Mouse (Mus musculus) lung, postnatal 0 days (tissue): ENCODE results near the gene Nme7.

ENCODE experiments used
- CTCF ChIP-seq: IDR thresholded peaks from 2 replicates; pipeline ENCODE4 v1.5.1; 2016; ENCODE audit warnings: antibody characterized with exemption, mild to moderate bottlenecking
- EP300 ChIP-seq: IDR thresholded peaks from 2 replicates; pipeline ENCODE4 v1.6.1; 2016; ENCODE audit warnings: antibody characterized with exemption, mild to moderate bottlenecking, control low read depth

DNA sequence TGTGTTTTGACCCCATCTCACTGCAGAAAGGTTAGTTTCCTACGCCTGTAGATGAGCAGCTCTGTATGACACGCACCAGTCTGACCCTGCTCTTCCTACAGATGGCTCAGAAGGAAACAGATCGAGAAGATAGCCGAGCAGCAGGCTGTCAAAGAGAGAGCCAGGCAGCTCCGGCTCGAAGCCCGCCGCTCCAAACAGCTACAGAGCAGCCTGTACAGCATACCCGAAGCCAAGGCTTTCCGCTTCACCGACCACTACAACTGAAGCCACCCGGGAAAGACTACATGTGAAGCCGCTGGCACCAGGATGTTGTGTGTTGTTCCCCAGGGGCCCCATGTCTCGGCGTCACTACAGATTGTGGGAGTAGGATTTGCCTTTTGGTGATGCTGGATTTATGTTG is 16.5 kb upstream of the Nme7 start:
- TF ChIP-seq CTCF = no peak
- no peak for TF ChIP-seq EP300
